Mouse (Mus musculus): ENCODE data around the gene Cox20.
"Not testable (repeated sequence)": the region's sequence is repeated elsewhere in the genome, so short reads cannot be mapped to it uniquely, and the experiment has no call there.

Gene Cox20

DNA sequence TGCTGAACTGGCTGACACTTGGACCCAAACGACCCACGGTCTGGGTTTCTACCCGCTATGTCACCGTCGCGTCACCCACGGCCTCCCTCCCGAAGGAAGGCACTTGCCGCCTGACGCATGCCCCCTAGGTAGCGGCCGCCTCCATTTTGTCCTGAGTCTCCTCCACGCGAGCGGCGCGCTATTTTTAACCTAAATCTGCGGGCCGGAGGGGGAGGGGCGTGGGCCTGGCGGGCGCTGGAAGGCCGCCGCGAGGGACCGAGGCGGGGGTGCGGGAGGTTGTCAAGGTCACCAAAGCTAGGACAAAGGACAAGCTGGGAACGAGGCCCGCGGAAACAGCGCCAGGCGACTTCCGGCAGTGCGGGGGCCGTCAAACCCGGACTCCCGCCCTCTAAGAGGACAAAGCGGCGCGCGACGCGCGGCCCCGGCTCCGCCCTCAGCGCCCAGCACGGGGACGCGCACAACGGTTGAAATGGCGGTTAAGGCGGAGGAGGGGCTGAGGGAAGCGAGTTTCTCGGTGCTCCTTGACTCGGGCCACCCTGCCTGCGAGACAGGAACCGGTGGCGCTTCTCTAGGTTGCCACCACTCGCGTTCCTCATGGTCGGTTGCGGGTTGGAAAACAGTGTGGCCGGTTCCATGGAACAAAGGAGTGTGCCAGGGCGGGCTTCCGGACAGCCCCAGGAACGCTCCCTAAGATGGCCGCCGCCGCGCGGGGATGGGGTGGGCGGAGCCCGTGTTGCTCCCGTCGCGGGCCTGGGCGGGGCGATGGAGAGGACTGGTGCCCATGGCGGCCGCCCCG is at the start of gene Cox20:
TSS of gene Cox20 (plus strand) at position 742 of the 796 bp plus-strand sequence.
- peak; percentile 98 for DNase-seq

DNA sequence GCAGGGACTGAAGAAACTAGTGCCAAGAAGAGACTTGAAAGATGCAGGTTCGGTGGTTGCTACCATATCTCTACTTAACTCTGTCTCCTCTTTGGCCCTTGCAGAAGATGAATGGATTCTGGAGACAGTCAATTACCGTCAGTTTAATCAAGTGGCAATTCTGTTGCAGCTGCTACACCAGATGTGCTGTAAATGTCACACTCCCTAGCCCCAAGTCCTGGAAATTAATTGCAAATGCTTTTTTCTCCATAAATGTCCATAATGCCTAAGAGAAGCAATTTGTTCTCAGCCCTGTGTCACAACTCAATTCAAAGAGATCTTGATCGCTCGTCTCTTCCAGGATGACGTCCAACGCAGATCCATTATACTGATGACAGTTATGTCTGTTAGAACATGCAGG is 48.3 kb upstream of the Cox20 start:
- no peak for DNase-seq

DNA sequence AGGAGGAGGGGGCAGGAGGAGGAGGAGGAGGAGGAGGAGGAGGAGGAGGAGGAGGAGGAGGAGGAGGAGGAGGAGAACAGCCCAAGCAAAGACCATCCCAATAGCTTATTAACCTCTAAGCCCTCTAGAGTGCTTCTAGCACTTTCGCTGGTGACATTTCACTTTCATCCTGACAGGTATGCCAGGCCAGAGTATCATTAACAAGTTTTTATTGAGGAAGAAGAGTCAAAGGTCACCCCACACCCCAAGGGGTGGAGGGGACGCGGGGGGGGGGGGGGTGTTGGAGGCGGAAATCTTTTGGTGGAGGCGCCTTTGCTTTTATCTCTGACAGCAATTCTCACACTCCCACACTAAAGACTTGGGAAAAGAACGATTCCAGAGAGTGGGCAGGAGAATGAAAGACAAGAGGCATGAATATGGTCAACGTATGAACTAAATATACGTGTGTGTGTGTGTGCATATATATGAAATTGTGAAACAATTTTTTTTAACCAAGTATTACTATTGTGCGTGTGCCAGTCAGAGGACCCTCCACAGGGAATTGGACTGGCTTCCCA is 43.7 kb upstream of the Cox20 start:
- no peak for DNase-seq

DNA sequence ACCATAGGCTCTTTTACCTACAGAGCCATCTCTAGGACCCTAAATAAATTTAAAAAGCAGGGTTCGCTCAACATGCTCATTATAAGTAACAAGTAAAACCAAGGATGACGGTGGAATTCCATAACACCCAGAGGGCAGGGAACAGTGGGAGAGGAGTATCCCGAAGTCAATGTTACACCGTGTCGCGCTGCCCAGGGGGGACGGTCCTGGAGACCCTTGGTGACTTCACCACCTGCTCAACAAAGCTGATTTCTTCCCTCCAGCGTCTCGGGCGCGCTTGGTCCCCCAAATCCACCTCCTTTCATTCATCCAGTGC is 43.2 kb upstream of the Cox20 start:
- DNase-seq, result no peak

DNA sequence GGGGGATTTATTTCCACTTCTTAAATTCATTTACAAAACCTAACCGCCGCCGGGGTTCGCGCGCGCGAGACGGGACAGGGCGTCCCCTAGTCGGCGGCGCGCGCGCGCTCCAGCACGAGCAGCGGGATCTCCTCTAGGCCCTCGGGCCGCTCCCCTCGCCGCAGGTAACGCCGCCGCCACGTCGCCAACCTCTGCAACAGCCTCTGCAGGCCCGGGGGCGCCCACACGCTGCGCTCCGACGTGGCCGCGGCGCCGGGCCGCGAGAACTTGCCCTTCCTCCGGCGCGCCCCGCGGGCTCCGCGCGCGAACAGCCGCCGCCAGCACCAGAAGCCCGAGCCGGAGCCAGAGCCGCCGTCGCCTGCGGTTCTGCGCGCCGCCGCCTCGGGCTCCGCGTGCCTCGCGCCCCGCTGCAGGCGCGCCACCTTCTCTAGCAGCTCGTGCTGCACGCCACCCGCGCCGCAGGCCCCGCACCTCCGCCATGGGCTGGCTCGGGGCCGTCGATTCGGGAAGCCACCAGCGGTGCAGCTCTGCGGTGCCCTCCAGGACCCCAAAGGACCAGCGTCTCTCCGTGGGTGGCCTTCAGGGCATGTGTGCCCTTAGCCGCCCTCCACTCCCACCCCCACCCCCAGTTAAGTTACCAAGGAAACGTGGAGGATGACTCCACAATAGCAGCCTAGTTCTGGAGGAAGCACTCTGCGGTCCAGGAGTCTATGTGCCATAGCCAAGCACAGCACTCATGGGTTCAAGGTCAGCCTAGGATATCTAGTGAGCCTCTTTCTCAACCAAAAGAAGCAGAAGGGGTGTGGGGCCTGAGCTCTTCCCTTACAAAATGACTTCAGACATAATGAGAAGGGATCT is 42.6 kb upstream of the Cox20 start:
- peak; percentile 79 for DNase-seq

DNA sequence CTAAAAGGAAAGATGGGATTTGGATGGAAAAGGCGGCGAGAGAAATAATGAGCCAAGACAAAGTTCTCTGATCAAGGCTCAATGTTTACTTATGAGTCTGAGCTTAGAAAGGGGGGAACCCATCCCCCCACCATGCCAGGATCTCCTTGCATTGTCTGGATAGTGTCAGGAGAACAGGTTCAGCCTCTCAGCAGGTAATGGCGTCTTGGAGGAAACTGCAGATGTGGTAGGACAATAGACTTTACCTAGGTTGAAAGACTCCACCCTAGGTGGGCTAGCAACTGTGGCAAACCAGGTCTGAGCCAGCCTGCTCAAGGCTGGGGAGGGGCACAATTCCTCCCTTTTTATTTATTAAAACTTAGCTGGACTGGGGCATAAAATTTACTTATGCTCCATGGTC is 35.6 kb upstream of the Cox20 start:
- not testable (repeated sequence) for DNase-seq

DNA sequence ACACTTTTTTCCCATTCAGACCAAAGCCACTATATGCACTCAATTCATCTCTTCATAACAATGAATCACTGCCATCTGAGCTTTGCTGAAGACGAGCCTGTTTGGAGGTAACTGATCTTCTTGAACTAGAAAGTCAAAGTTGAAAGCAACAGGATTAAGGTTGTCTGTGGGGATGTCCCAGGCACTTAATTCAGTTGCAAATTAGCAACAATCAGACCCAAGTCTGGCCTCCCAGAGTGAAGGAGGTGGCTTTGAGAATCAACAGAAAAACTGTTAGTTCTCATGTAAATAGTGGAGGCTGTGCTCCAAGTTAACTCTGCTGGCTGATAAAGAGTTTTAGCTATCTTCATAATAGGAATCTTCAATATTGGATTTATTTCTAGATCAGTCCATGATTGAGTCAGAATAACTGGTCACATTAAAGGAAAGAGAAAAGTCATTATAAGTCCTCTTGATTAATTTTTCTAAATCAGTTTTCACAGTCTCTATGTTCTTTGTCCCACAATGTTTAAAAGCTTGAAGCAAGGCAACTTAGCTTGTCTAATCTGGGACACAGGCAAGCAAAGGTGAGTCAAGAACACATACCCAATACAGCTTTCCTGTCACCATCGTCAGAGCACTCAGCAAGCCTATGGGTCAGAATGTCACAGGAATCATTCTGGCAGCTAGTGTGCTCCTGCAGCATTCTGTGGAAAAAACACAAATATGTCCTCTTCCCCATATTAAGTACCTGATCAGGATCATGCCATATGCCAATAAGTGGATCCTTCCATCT is 34.8 kb upstream of the Cox20 start:
- no peak for DNase-seq

DNA sequence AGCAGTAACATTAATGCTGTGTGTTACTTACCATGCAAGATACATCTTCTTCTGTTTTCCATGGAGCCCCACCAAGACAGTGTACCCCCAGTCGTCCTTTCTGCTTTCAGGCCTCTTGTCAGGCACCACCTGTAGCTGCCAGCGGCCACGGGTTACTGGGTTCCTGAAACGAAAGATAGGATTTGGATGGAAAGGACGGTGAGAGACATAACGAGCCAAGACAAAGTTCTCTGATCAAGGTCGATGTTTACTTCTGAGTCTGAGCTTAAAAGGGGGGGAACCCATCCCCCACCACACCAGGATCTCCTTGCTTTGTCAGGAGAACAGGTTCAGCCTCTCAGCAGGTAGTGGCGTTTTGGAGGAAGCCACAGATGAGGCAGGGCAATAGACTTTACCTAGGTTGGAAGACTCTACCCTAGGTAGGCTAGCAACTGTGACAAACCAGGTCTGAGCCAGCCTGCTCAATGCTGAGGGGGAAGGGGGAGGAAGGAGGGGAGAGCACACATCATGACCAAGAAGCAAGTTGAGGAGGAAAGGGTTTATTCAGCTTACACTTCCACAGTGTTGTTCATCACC is 31.2 kb upstream of the Cox20 start:
- no peak for DNase-seq

DNA sequence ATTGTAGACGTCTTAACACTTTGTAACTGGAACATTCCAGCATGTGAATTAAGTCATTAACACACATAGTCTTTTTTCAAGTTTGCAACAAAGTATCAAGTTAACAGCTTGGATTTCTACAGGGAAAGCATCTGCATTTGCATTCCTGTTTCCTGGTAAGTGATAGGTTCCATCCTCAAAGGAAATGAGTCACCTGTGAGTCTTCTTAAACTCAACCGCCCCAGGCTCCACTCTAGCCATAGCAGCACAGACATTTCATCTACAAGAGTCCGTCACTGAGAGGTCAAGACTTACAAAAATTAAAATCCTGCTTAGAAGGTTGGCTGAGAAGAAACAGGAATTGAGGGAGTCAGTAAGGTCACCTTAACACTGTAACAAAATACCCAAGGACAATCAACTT is 27.2 kb upstream of the Cox20 start:
- DNase-seq, result no peak

DNA sequence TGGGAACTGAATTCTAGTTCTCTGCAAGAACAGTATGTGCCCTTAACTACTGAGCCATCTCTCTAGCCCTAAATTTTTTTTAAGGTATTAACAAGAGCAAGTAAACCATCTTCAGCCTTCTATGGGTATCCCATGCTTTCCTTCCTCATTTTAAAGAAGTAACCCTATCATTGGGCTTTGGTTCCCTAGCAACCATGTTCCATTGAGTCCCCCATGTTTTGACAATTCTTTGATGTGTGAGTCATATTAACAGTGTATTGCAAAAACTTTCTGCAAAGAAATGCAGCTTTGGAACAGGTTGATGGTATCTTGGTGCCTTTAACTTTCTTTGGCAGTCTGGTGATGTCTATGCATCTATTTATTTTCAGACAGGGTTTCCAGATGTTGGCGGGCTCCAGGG is 24.9 kb upstream of the Cox20 start:
- DNase-seq, result no peak

DNA sequence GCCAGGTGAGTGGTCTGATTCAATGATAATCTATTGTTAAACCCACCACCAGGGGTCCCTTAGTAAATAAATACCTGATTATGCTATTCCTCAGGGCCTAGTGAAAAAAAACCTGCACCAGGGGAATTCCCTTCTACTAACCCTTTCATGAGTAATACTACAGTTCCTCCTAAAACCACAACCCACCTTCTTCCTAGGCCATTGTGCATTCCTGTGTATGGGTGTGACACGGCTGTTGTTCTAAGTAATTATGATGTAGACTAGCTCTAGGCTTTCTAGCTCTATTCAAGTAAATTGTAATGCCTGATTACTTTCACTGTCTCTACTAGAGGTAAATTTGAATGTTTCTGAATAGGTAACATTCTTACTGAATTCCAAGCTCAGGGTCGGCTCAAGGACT is 17.7 kb upstream of the Cox20 start:
- DNase-seq, result not testable (repeated sequence)

DNA sequence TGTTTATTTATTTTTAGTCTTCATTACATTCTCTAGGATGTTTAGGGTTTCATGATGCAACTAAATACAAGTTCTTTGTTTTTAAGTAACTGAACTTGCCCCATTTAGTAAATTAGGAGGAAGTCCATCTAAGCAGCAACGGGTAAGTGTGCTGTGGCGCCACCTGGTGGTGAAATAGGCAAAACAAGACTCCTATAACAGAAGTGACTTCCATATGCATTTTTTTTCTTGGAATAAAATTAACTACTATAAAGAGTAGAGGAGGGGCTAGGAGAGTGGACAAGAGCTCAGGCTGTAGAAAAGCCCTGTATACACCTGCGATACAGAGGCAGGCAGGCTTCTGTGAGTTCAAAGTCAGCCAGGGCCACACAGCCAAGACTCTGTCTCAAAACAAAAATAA is 15.5 kb upstream of the Cox20 start:
- peak; percentile 75 for DNase-seq

DNA sequence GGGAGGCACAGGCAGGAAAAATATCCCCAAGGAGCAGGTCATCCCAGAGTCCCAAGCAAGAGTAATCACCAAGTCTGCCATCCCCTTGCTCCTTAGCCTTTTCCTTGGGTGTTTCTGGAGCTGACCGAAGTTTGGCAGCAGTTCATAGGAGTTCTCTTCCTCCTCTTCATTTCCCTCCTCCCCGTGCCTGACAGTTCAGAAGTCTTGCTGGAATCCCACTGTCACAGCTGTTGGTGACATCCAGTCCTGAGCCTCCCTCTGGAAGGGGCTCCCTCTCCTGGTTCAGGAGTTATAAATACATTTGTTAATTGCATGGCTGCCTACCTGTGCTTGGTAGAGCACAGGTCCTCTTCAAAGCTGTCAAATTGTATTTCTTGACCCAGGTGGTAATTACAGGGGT is 9.4 kb upstream of the Cox20 start:
- no peak for DNase-seq

DNA sequence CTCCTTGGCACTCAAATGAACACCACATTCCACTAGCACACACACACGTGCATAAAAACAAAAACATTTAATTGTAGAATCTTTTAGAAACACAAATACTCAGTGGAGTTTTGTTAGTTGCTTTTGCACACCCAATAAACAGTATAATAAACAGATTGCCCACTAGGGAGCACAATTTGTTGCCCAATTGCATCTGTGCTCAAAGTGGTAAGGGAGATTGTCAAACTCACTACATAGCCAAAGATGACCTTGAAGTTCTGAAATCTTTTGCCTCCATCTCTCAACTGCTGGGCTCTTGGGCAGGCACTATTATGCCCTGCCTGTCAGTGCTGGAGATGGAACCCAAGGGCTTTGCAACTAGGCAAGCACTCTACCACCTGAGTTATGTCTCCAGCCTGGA is 8.8 kb upstream of the Cox20 start:
- DNase-seq, result no peak

DNA sequence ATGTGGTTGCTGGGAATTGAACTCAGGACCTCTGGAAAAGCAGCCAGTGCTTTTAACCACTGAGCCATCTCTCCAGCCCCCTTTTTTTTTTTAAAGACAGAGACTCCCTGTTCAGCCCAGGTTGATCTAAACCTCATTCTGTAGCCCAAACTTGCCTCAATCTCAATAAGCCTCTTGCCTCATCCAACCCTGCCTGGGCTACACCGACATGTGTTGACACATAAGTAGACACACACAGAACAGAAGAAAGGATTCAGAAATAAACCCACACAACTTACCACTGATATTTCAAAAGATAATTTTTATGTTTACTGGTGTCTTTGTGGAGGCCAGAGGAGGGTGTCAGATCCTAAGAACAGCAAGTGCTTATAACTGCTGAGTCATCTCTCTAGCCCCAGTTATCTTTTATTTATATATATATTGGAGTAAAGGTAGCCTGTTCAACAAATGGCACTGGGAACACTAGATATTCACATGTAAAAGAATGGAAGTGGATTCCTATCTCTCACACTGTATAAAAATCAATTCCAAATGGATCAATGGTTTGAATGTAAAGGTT is 5.8 kb upstream of the Cox20 start:
- DNase-seq, result no peak

DNA sequence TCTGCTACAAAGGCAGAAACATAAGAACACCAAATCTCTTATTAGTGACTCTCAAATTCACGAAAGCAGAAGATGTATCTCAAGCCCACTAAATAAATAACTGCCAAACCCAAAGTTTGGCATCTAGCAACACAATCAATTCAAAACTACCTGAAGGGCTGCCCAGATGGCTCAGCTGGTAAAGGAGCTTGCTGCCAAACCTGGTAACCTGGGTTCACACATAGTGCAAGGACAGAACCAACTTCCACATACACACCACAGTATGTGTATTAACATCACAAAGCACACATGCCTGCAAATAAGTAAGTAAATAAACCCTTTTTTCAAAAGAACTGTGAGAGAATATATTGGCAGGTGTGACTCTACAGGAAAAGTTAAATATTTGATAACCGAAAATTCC is 4.7 kb upstream of the Cox20 start:
- no peak for DNase-seq

DNA sequence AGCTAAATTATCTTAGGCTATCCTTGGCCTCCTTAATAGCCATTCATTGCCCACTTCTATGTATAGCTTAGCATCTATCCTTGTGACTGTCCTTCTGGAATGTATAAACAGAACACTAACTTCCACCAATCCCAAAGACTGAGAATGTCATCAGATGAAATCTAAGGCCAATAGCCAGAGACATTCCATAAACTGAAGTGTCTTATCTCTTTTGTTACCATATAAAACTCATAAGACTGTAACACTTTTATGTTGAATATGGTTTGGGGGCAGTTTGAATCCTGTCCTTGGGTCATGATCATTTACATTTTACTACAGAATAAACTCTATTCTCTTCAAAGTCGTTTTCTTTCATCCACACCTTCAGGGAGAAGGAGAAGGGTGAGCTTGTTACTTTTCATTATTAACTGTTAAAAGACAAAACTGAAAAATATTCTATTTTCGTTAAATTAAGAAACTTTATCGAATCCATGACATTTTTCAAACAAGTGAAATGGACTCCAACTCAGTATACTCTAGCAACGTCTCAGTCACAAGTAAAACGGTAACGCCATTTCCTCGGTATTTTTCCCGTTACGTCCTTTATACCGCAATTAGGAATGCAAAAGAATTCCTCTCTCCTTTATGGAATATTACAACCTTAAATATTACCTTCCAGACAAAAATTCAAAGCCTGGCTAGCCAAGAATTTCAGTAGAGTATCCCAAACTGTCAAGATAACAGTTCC is 1.5 kb upstream of the Cox20 start:
- DNase-seq, result no peak

DNA sequence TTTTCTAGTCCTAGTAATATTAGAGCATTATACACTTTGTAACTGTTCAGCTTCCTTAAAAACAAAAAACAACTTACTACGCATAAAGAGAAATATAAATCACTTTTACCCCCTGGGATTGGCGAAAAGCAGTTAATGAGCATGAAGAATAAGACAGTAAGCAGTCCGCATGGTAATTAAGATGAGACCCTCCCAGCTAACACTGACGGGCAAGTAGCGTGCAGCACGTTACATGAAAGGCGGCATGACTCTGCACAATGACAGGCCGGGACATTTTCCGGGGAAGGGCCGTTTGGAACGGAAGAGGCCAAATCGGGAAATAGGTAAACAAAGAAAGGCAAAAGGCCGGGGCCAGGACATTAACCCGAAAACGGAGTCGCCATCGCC is 935 bp upstream of the Cox20 start:
- DNase-seq, result no peak

DNA sequence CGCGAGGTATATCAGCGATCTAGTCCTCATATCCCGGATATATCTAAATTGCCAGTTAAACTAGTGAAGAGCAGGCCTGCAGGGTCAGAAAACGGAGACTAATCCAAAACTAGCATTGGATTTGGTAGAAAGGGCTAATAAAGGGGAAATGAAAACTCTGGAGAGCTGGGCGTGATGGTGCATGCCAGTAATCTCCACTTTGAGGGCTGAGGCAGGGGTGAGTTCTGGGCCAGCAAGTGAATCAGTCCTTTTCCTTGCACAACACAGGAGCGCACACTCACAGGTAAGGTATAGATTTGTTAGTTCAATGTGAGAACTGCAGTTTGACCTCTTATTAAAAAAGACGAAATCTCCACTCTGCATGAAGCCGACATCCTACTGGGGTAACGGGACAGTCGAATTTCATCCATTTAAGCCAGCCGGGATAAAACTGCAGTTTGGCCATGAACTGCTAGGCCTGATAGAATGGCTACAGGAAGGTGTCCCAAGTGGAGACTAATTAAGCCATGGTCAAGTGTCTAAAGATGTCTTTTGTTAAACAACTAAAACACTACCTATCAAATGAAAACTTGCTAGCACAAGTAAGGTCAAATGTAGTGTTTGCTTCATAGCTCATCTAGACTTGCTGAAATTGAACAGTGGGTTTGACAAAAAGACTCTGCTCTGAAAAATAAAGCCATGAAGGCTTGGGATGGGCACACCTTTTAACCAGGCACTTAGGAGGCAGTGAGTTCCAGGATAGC is 536 bp downstream of the Cox20 start:
- DNase-seq, result peak; percentile 50

DNA sequence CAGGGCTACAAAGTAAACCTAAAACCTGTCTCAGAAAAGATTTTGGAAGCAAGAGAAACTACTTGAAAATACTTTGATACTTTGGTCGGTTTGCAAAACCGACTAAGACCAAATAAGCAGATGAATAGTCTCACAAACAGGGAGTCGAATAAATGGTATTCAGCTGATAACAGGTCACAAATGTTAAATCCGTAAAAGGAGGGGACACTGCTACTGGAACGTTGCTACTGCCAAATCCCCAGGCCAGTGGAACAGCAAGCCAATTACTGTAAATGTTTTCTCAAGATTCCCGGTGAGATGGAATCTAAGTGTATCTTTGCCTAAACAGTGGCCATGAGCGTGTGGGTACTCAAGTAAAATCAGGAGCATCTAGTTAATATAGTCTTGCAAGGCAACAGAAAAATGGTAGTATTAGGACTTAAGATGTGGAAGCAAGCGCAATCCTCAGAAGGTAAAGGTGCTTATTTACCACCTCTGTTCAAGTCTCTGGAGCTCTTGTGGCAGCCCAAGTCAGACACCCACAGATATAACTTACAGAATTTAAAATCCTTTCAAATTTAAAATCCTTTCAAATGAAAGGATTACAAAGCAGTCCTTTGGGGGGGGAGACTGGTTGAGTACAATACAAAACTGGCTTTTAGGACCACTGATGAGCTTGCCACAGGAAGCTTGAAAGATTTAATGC is 1.2 kb downstream of the Cox20 start:
- no peak for DNase-seq

Data from thymus, postnatal 14 days (tissue).